Mouse (Mus musculus): ENCODE measurements at regions not wholly inside any gene's neighbourhood (a gene's known extent, or its start where the extent isn't known, plus 50 kb on each side); places are given as distances from the start of the nearest gene placed in this dataset.

DNA sequence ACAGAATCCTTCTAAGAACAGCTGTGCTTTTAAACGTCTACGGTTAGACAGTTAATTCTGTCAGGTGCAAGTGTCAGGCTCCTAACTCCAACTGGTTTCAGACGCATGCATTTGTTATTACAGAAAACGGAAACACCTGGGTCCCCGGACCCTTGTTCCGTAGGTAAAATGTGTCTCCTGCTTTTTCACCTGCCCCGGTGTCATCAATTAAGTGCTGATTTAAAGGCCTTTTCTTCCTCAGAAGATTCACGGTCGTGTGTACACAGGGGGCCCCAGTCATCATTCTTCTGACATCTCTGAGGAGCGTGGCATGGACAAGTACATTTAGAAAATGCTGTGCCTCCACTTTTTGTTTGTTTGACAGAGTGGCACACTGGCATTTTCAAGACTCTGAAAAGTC lies 435.1 kb downstream of the Rps24 start:
- Histone ChIP-seq H3K36me3 (ENCODE audit: insufficient read depth, low read length) (no peaks in the 10 kb centered on the region), H3K9ac (replicated peaks; ENCODE audit: low read length, poor library complexity, severe bottlenecking) (no peak overlapping the region), H3K4me1 (ENCODE audit: insufficient read depth, low read length) (no peaks in the 10 kb centered on the region), H3K27me3 (ENCODE audit: insufficient read depth, low read length) (no peaks in the 10 kb centered on the region), H3K4me2 (ENCODE audit: low read depth, low read length, poor library complexity, severe bottlenecking) (no peak overlapping the region), H3K27ac (ENCODE audit: low read depth, low read length) (no peak overlapping the region), H3K4me3 (ENCODE audit: low read depth, low read length) (no peak overlapping the region), H3K9me3 (ENCODE audit: low read length) (no peaks in the 10 kb centered on the region)
- WGBS = 81% methylated on average over 10 of the region's 10 CpGs
- ATAC-seq (ENCODE audit: low FRiP score) (no peak), DNase-seq (ENCODE audit: low spot score) (no peak)
- no peak for TF ChIP-seq CTCF (IDR thresholded peaks at IDR 0.05)

GRCm38 (mm10) chr14:24924561-24924960 lies 437.6 kb downstream of the Rps24 start:
- H3K4me2 ChIP-seq (ENCODE audit: low read depth, low read length, poor library complexity, severe bottlenecking) = no peak overlapping the region
- WGBS = 84% methylated on average over 3 of the region's 3 CpGs
- no peaks in the 10 kb centered on the region for H3K4me1 ChIP-seq (ENCODE audit: insufficient read depth, low read length)
- ATAC-seq (ENCODE audit: low FRiP score) (no peak), DNase-seq (ENCODE audit: low spot score) (no peak)
- no peak for TF ChIP-seq CTCF (IDR thresholded peaks at IDR 0.05)
- H3K27ac ChIP-seq (ENCODE audit: low read depth, low read length) = no peak overlapping the region
- no peaks in the 10 kb centered on the region for H3K9me3 ChIP-seq (ENCODE audit: low read length)
- no peaks in the 10 kb centered on the region for H3K36me3 ChIP-seq (ENCODE audit: insufficient read depth, low read length)
- H3K4me3 ChIP-seq (ENCODE audit: low read depth, low read length) = no peak overlapping the region
- H3K27me3 ChIP-seq (ENCODE audit: insufficient read depth, low read length) = no peaks in the 10 kb centered on the region
- no peak overlapping the region for H3K9ac ChIP-seq (replicated peaks; ENCODE audit: low read length, poor library complexity, severe bottlenecking)

GRCm38 (mm10) chr14:24926086-24927048 lies 439.4 kb downstream of the Rps24 start:
- no peak overlapping the region for H3K27ac ChIP-seq (ENCODE audit: low read depth, low read length)
- no peaks in the 10 kb centered on the region for H3K36me3 ChIP-seq (ENCODE audit: insufficient read depth, low read length)
- 43% methylated on average over 11 of the region's 11 CpGs for WGBS
- no peak overlapping the region for H3K4me2 ChIP-seq (ENCODE audit: low read depth, low read length, poor library complexity, severe bottlenecking)
- H3K4me1 ChIP-seq (ENCODE audit: insufficient read depth, low read length) = no peaks in the 10 kb centered on the region
- TF ChIP-seq CTCF (IDR thresholded peaks at IDR 0.05) = no peak
- peak; percentile 4 for DNase-seq (ENCODE audit: low spot score)
- no peaks in the 10 kb centered on the region for H3K9me3 ChIP-seq (ENCODE audit: low read length)
- ATAC-seq (ENCODE audit: low FRiP score) = peak; percentile 16; the same call in 1 of the 2 replicates
- no peaks in the 10 kb centered on the region for H3K27me3 ChIP-seq (ENCODE audit: insufficient read depth, low read length)
- H3K9ac ChIP-seq (replicated peaks; ENCODE audit: low read length, poor library complexity, severe bottlenecking) = no peak overlapping the region
- H3K4me3 ChIP-seq (ENCODE audit: low read depth, low read length) = no peak overlapping the region

GRCm38 (mm10) chr14:24928726-24929125 lies 441.8 kb downstream of the Rps24 start:
- H3K36me3 ChIP-seq (ENCODE audit: insufficient read depth, low read length) = no peaks in the 10 kb centered on the region
- ATAC-seq (ENCODE audit: low FRiP score) = no peak
- no peak for DNase-seq (ENCODE audit: low spot score)
- no peak overlapping the region for H3K4me2 ChIP-seq (ENCODE audit: low read depth, low read length, poor library complexity, severe bottlenecking)
- H3K9ac ChIP-seq (replicated peaks; ENCODE audit: low read length, poor library complexity, severe bottlenecking) = no peak overlapping the region
- WGBS = 86% methylated on average over 3 of the region's 3 CpGs
- no peak overlapping the region for H3K4me3 ChIP-seq (ENCODE audit: low read depth, low read length)
- no peak for TF ChIP-seq CTCF (IDR thresholded peaks at IDR 0.05)
- no peaks in the 10 kb centered on the region for H3K4me1 ChIP-seq (ENCODE audit: insufficient read depth, low read length)
- H3K27me3 ChIP-seq (ENCODE audit: insufficient read depth, low read length) = no peaks in the 10 kb centered on the region
- H3K27ac ChIP-seq (ENCODE audit: low read depth, low read length) = no peak overlapping the region
- no peaks in the 10 kb centered on the region for H3K9me3 ChIP-seq (ENCODE audit: low read length)

- WGBS = 51% methylated on average over 7 of the region's 7 CpGs
Observed at GRCm38 (mm10) chr14:24930251-24930650, 443.3 kb downstream of the Rps24 start.

DNA sequence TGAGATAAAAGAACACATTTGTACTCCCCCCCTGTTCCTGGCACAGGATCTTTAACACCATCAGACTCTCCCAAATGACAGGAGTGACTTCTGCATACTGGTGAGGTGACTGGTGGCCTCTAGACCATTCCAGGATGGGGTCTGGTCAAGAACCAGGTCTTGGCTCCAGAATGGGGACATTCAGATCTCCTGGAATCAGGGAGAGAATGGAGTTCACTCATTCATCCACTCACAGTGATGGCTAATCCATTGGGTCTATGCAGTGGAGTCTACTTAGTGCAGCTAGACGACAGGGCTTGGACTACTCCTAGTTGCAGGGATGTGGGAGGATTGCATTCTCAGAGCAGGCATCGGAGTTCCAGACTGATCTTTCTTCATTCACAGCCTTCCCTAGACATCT lies 451.0 kb downstream of the Rps24 start:
- Histone ChIP-seq H3K27me3 (ENCODE audit: insufficient read depth, low read length) (no peaks in the 10 kb centered on the region), H3K36me3 (ENCODE audit: insufficient read depth, low read length) (no peaks in the 10 kb centered on the region), H3K9me3 (ENCODE audit: low read length) (no peaks in the 10 kb centered on the region), H3K4me3 (ENCODE audit: low read depth, low read length) (no peak overlapping the region), H3K4me1 (ENCODE audit: insufficient read depth, low read length) (no peaks in the 10 kb centered on the region), H3K27ac (ENCODE audit: low read depth, low read length) (no peak overlapping the region), H3K9ac (replicated peaks; ENCODE audit: low read length, poor library complexity, severe bottlenecking) (no peak overlapping the region), H3K4me2 (ENCODE audit: low read depth, low read length, poor library complexity, severe bottlenecking) (no peak overlapping the region)
- no peak for TF ChIP-seq CTCF (IDR thresholded peaks at IDR 0.05)
- DNase-seq (ENCODE audit: low spot score) = no peak
- WGBS = 94% methylated on average over 2 of the region's 2 CpGs
- ATAC-seq (ENCODE audit: low FRiP score) = no peak

More at GRCm38 (mm10) chr14:24930251-24930650, 443.3 kb downstream of the Rps24 start:
- Histone ChIP-seq H3K27ac (ENCODE audit: low read depth, low read length) (no peak overlapping the region), H3K9ac (replicated peaks; ENCODE audit: low read length, poor library complexity, severe bottlenecking) (no peak overlapping the region), H3K4me3 (ENCODE audit: low read depth, low read length) (no peak overlapping the region), H3K4me1 (ENCODE audit: insufficient read depth, low read length) (no peaks in the 10 kb centered on the region), H3K9me3 (ENCODE audit: low read length) (no peaks in the 10 kb centered on the region), H3K36me3 (ENCODE audit: insufficient read depth, low read length) (no peaks in the 10 kb centered on the region), H3K27me3 (ENCODE audit: insufficient read depth, low read length) (no peaks in the 10 kb centered on the region), H3K4me2 (ENCODE audit: low read depth, low read length, poor library complexity, severe bottlenecking) (no peak overlapping the region)
- no peak for ATAC-seq (ENCODE audit: low FRiP score)
- no peak for DNase-seq (ENCODE audit: low spot score)
- no peak for TF ChIP-seq CTCF (IDR thresholded peaks at IDR 0.05)

Measured in midbrain, postnatal 0 days (tissue).